ENCODE assay signal across 10 mouse cellular contexts in genomic region chr3:96602704-96603084, GRCm38 (mm10). TPM values are rescaled to one million over a fixed set of nuclear protein-coding genes. Genes with fewer than 3 reads are reported as not detected.
DNase-seq lines count a peak whose midpoint lies in the region; ATAC-seq and TF ChIP-seq lines count a peak whose summit lies in the region.
"Had no signal": no experiment of that assay in that cellular context is flagged by ENCODE, and none has a peak within 500 bp of the region (broad histone marks: within the 10 kb centered on the region; RNA-seq: fewer than 3 reads in every experiment).

No protein-coding gene starts in this region.

- peak overlapping the region; percentile 89 for H3K27ac ChIP-seq in gastrocnemius, adult 2 months
- peak overlapping the region; percentile 36; the same call in 1 of the 2 replicates for H3K27ac ChIP-seq in neural tube, embryonic 11.5 days (ENCODE audit: low read depth, low read length)
- H3K27ac ChIP-seq in liver, embryonic 14.5 days = no peak overlapping the region

- H3K27me3 ChIP-seq in neural tube, embryonic 11.5 days (ENCODE audit: control insufficient read depth, insufficient read depth, low read length) = no peaks in the 10 kb centered on the region
- peaks cover 49% of the 10 kb centered on the region for H3K27me3 ChIP-seq in liver, embryonic 14.5 days (ENCODE audit: control insufficient read depth, insufficient read depth, low read length)

- no peaks in the 10 kb centered on the region for H3K9me3 ChIP-seq in neural tube, embryonic 11.5 days (ENCODE audit: control insufficient read depth, low read length)
- H3K9me3 ChIP-seq in liver, embryonic 14.5 days (ENCODE audit: control insufficient read depth, low read length) = no peaks in the 10 kb centered on the region

- peak overlapping the region; percentile 90 for H3K4me3 ChIP-seq in gastrocnemius, adult 2 months
- H3K4me3 ChIP-seq in neural tube, embryonic 11.5 days (ENCODE audit: low read depth, low read length) = peak overlapping the region; percentile 86
- H3K4me3 ChIP-seq in liver, embryonic 14.5 days (ENCODE audit: insufficient read depth in 1 of 2, low read depth in 2 of 2, low read length in 2 of 2) = no peak overlapping the region

- peak overlapping the region; percentile 67 for H3K4me2 ChIP-seq in neural tube, embryonic 11.5 days (ENCODE audit: low read depth)
- peak overlapping the region; percentile 26 for H3K4me2 ChIP-seq in liver, embryonic 14.5 days (ENCODE audit: low read depth)

- no peak for TF ChIP-seq CTCF in gastrocnemius, adult 2 months (IDR thresholded peaks at IDR 0.05)
- TF ChIP-seq CTCF in liver, embryonic 14.5 days (IDR thresholded peaks at IDR 0.05; ENCODE audit: low read depth) = no peak

- TF ChIP-seq EP300 in liver, embryonic 14.5 days (IDR thresholded peaks at IDR 0.05; ENCODE audit: low read depth) = no peak

- no peak for ATAC-seq in neural tube, embryonic 11.5 days (ENCODE audit: insufficient read depth, low FRiP score, low TSS enrichment)
- no peak for ATAC-seq in liver, embryonic 14.5 days (ENCODE audit: insufficient read depth)
- ATAC-seq in erythroblast, adult 5-6 weeks (replicated peaks; ENCODE audit: low FRiP score, poor library complexity, severe bottlenecking) = no peak

- DNase-seq in gastrocnemius, adult 2 months = no peak
- no peak for DNase-seq in gastrocnemius, postnatal 10 days
- no peak for DNase-seq in neural tube, embryonic 11.5 days (ENCODE audit: low spot score)
- no peak for DNase-seq in neural tube, embryonic 10.5 days (ENCODE audit: extremely low spot score, low spot score)
- no peak for DNase-seq in liver, embryonic 14.5 days (ENCODE audit: low read depth in 3 of 3, low spot score in 3 of 3)
- no peak for DNase-seq in retina, embryonic 14.5 days (ENCODE audit: low spot score)
- no peak for DNase-seq in c-Kit-positive CD71-positive TER-119-positive erythroid progenitor cells, embryonic 14.5 days (ENCODE audit: low spot score)
- DNase-seq: thymus, postnatal 4 days had no signal

- intact Hi-C loops in gastrocnemius, adult 2 months (cut with DNase I) = no loop called here

- H3K36me3 ChIP-seq in neural tube, embryonic 11.5 days (ENCODE audit: control insufficient read depth, insufficient read depth, low read length) = no peaks in the 10 kb centered on the region
- no peaks in the 10 kb centered on the region for H3K36me3 ChIP-seq in liver, embryonic 14.5 days (replicated peaks; ENCODE audit: control insufficient read depth, insufficient read depth, low read depth)

- 49% methylated on average over 5 of the region's 5 CpGs for WGBS in neural tube, embryonic 11.5 days
- WGBS in liver, embryonic 14.5 days (ENCODE audit: insufficient replicate concordance) = 48% methylated on average over 5 of the region's 5 CpGs

- H3K4me1 ChIP-seq in neural tube, embryonic 11.5 days (ENCODE audit: control insufficient read depth, insufficient read depth, low read length) = peaks cover 27% of the 10 kb centered on the region
- H3K4me1 ChIP-seq in liver, embryonic 14.5 days (replicated peaks; ENCODE audit: control insufficient read depth in 2 of 2, insufficient read depth in 2 of 2, low read length in 1 of 2) = no peaks in the 10 kb centered on the region

- peak overlapping the region; percentile 89 for H3K9ac ChIP-seq in neural tube, embryonic 11.5 days (ENCODE audit: low read length)
- H3K9ac ChIP-seq in liver, embryonic 14.5 days (replicated peaks) = no peak overlapping the region

RNA-seq across cellular contexts. Expression of gene Lix1l, which starts 1.7 kb away (rescaled TPM):
- 1 to 10 TPM; 4.9 to 8.4 TPM for total RNA-seq in gastrocnemius, adult 2 months (2021)
- 10 to 100 TPM; 24.1 to 26.9 TPM for total RNA-seq in gastrocnemius, postnatal 10 days (2021)
- 8.0 and 8.7 TPM in 2 replicates for polyA plus RNA-seq in neural tube, embryonic 11.5 days (2014; fragmentation: Nextera tagmentation; extraction: Ambion mirVana)
- polyA plus RNA-seq in liver, embryonic 14.5 days (2012; rRNA removed) = 2.7 and 2.9 TPM in 2 replicates
- polyA plus RNA-seq in liver, embryonic 14.5 days (2014; fragmentation: Nextera tagmentation; extraction: Ambion mirVana) = 0.32 and 0.48 TPM in 2 replicates
- not detected in 2 replicates for total RNA-seq in erythroblast, adult 5-6 weeks (2015; ENCODE audit: low replicate concordance)
- total RNA-seq in erythroblast, adult 5-6 weeks (2017; ENCODE audit: low replicate concordance) = not detected in 2 replicates

RNA-seq across cellular contexts. Expression of gene Ankrd34a, which starts 6.3 kb away (rescaled TPM):
- under 1 TPM; 0.41 to 0.92 TPM for total RNA-seq in gastrocnemius, adult 2 months (2021)
- 1 to 10 TPM in 1 of 2 experiments, under 1 TPM in 1; 0.96 to 1.9 TPM for total RNA-seq in gastrocnemius, postnatal 10 days (2021)
- 2.8 and 3.6 TPM in 2 replicates for polyA plus RNA-seq in neural tube, embryonic 11.5 days (2014; fragmentation: Nextera tagmentation; extraction: Ambion mirVana)
- 0.08 TPM in 2 replicates for polyA plus RNA-seq in liver, embryonic 14.5 days (2012; rRNA removed)
- not detected in 2 replicates for polyA plus RNA-seq in liver, embryonic 14.5 days (2014; fragmentation: Nextera tagmentation; extraction: Ambion mirVana)
- not detected in 2 replicates for total RNA-seq in erythroblast, adult 5-6 weeks (2015; ENCODE audit: low replicate concordance)
- total RNA-seq in erythroblast, adult 5-6 weeks (2017; ENCODE audit: low replicate concordance) = not detected in 2 replicates
- total RNA-seq: neutrophil, adult 5-6 weeks had no signal

RNA-seq across cellular contexts. Expression of gene Polr3gl, which starts 8.7 kb away (rescaled TPM):
- total RNA-seq in gastrocnemius, adult 2 months (2021) = 10 to 100 TPM; 44.5 to 48.3 TPM
- 10 to 100 TPM; 32.1 to 32.7 TPM for total RNA-seq in gastrocnemius, postnatal 10 days (2021)
- polyA plus RNA-seq in neural tube, embryonic 11.5 days (2014; fragmentation: Nextera tagmentation; extraction: Ambion mirVana) = 12.8 and 15.8 TPM in 2 replicates
- 6.2 and 11.8 TPM in 2 replicates for polyA plus RNA-seq in liver, embryonic 14.5 days (2012; rRNA removed)
- polyA plus RNA-seq in liver, embryonic 14.5 days (2014; fragmentation: Nextera tagmentation; extraction: Ambion mirVana) = 3.0 and 3.3 TPM in 2 replicates
- total RNA-seq in erythroblast, adult 5-6 weeks (2015; ENCODE audit: low replicate concordance) = 7.3 and 17.7 TPM in 2 replicates
- total RNA-seq in erythroblast, adult 5-6 weeks (2017; ENCODE audit: low replicate concordance) = 3.9 and 16.5 TPM in 2 replicates

RNA-seq across cellular contexts. Expression of gene Gm16253, which starts 25.9 kb away (rescaled TPM):
- total RNA-seq in gastrocnemius, adult 2 months (2021) = 1 to 10 TPM in 1 of 2 experiments, not detected in 1; 1.1 TPM
- total RNA-seq in gastrocnemius, postnatal 10 days (2021) = 1 to 10 TPM in 1 of 2 experiments, under 1 TPM in 1; 0.70 to 1.1 TPM
- 0.46 and 0.49 TPM in 2 replicates for polyA plus RNA-seq in neural tube, embryonic 11.5 days (2014; fragmentation: Nextera tagmentation; extraction: Ambion mirVana)
- not detected in 2 replicates for polyA plus RNA-seq in liver, embryonic 14.5 days (2012; rRNA removed)
- not detected in 2 replicates for polyA plus RNA-seq in liver, embryonic 14.5 days (2014; fragmentation: Nextera tagmentation; extraction: Ambion mirVana)
- total RNA-seq in erythroblast, adult 5-6 weeks (2015; ENCODE audit: low replicate concordance) = not detected in 2 replicates
- total RNA-seq in erythroblast, adult 5-6 weeks (2017; ENCODE audit: low replicate concordance) = not detected in 2 replicates
- total RNA-seq: neutrophil, adult 5-6 weeks had no signal

RNA-seq across cellular contexts. Expression of gene Rbm8a, which starts 27.0 kb away (rescaled TPM):
- total RNA-seq in gastrocnemius, adult 2 months (2021) = 10 to 100 TPM; 23.3 to 29.2 TPM
- 10 to 100 TPM; 57.0 to 65.1 TPM for total RNA-seq in gastrocnemius, postnatal 10 days (2021)
- polyA plus RNA-seq in neural tube, embryonic 11.5 days (2014; fragmentation: Nextera tagmentation; extraction: Ambion mirVana) = 187 and 188 TPM in 2 replicates
- 11.6 and 22.8 TPM in 2 replicates for polyA plus RNA-seq in liver, embryonic 14.5 days (2012; rRNA removed)
- polyA plus RNA-seq in liver, embryonic 14.5 days (2014; fragmentation: Nextera tagmentation; extraction: Ambion mirVana) = 69.1 and 73.6 TPM in 2 replicates
- 25.3 and 30.4 TPM in 2 replicates for total RNA-seq in erythroblast, adult 5-6 weeks (2015; ENCODE audit: low replicate concordance)
- 16.4 and 18.5 TPM in 2 replicates for total RNA-seq in erythroblast, adult 5-6 weeks (2017; ENCODE audit: low replicate concordance)

Comparison
In these comparisons a context has a peak if more than half of its experiments do, and no peak if none do; other contexts are left out.
1. H3K4me3 ChIP-seq: peak in gastrocnemius, adult 2 months (single experiment) and neural tube, embryonic 11.5 days (single experiment); none in liver, embryonic 14.5 days (0 of 2).
2. RNA of gene Lix1l, which starts 1.7 kb away (total RNA-seq): 24.1 to 26.9 TPM in gastrocnemius, postnatal 10 days and 4.9 to 8.4 TPM in gastrocnemius, adult 2 months; not detected in erythroblast, adult 5-6 weeks; every median in the first group is over 4 times any median in the second.